Mouse (Mus musculus) layer of hippocampus, postnatal 25 days (tissue): ENCODE data around the gene Kat6b. TPM values are rescaled to one million over a fixed set of nuclear protein-coding genes. Genes with fewer than 3 reads are reported as not detected.
A peak's percentile ranks its signal among the peaks of the same experiment; 100 is the strongest.
"Not testable (repeated sequence)": the region's sequence is repeated elsewhere in the genome, so short reads cannot be mapped to it uniquely, and the experiment has no call there.

Experiments
- DNase-seq, 2 experiments: peaks; one replicate each; pipeline ENCODE4 v3.0.0; 2022; ENCODE audit warnings: mixed read lengths in 2 of 2, low spot score in 1 of 2; ENCODE audit errors: extremely low spot score in 1 of 2
- total RNA-seq, 2 experiments: library from RNA; stranded (reverse); gene quantifications; 2 replicates each; pipeline ENCODE4 v1.2.3; 2021

The Kat6b gene
- total RNA-seq, 2 experiments from 2014 or later, result 70.0 to 83.4 TPM

- no peak for DNase-seq
Measured at GRCm38 (mm10) chr14:21480191-21480590, 1.0 kb upstream of the Kat6b start.

- no peak for DNase-seq
Measured at GRCm38 (mm10) chr14:21484199-21484598, 3.0 kb downstream of the Kat6b start.

- no peak for DNase-seq
Measured at GRCm38 (mm10) chr14:21484693-21485092, 3.5 kb downstream of the Kat6b start.

GRCm38 (mm10) chr14:21485961-21486520 is 4.8 kb downstream of the Kat6b start:
- no peak for DNase-seq

GRCm38 (mm10) chr14:21487135-21487534 is 5.9 kb downstream of the Kat6b start:
- not testable (repeated sequence) for DNase-seq

- DNase-seq, result not testable (repeated sequence)
Measured at GRCm38 (mm10) chr14:21488426-21489115, 7.3 kb downstream of the Kat6b start.

- DNase-seq, result no peak
Measured at GRCm38 (mm10) chr14:21489116-21489485, 7.9 kb downstream of the Kat6b start.

GRCm38 (mm10) chr14:21490141-21490540 is 8.9 kb downstream of the Kat6b start:
- no peak for DNase-seq

GRCm38 (mm10) chr14:21498361-21498996 is 17.2 kb downstream of the Kat6b start:
- no peak for DNase-seq

GRCm38 (mm10) chr14:21499011-21499581 is 17.9 kb downstream of the Kat6b start:
- DNase-seq, result peak; percentile 41 to 57

- peak in 1 of 2 experiments; percentile 57 for DNase-seq
Measured at GRCm38 (mm10) chr14:21499631-21500153, 18.5 kb downstream of the Kat6b start.

GRCm38 (mm10) chr14:21500154-21501047 is 19.2 kb downstream of the Kat6b start:
- DNase-seq, result peak; percentile 96 to 97

GRCm38 (mm10) chr14:21501048-21501657 is 19.9 kb downstream of the Kat6b start:
- peak in 1 of 2 experiments; percentile 73 for DNase-seq

- DNase-seq, result no peak
Measured at GRCm38 (mm10) chr14:21505036-21505435, 23.8 kb downstream of the Kat6b start.

- DNase-seq, result no peak
Measured at GRCm38 (mm10) chr14:21507046-21507445, 25.8 kb downstream of the Kat6b start.

- DNase-seq, result no peak
Measured at GRCm38 (mm10) chr14:21509111-21509905, 28.1 kb downstream of the Kat6b start.

GRCm38 (mm10) chr14:21511438-21511837 is 30.2 kb downstream of the Kat6b start:
- DNase-seq, result no peak

GRCm38 (mm10) chr14:21515505-21515904 is 34.3 kb downstream of the Kat6b start:
- DNase-seq, result no peak

- DNase-seq, result no peak
Measured at GRCm38 (mm10) chr14:21519307-21519706, 38.1 kb downstream of the Kat6b start.
